Mouse (Mus musculus): ENCODE measurements around the gene Mtr.

Gene Mtr

DNA sequence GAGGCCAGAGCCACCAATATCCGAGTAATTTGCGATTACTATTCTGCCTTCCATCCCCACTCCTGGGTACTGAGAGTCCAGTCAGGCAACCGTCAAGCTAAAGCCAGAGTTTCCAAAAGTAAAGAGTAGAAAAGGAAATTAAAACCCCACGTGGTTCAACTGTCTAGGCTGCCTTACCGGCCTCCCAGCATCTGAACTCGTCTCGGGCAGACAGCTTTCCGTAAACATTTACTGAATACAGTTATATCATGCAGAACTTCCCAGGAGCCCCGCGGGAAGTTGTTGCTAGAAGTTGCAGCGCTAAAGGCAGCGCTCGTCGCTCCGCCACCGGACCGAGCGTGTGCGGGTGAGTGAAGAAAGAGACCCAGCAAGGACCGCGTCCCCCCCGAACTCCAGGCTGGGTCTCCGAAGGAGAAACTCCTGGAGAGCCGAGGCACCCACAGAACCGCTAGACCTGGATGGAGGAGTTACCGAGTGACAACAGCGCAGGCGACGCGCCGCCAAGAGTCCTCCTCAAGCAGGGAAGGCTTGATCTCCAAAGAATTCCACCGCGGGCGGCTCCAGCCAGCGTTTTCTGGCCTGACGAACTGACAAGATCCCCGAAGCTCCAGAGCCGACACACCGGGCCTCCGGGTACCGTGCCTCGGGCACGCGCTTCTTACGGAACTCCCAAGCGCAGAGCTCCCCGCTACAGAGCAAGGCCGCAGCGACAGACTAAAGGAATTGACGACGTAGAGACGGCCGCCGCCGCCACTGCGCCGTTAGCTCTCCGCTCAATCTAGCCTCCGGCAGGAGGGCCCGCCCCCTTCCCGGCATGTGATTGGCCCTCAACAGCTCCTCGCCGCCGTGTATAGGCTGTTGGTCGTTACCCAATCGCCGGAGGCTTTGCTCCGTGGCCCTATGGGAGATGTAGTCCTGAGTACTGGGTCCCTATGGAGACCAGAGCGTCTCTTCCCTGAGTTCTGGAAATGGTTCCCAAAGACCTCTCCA is at the start of gene Mtr:
TSS of gene Mtr (minus strand) at position 723 of the 990 bp plus-strand sequence.
- peak; percentile 83 for DNase-seq (ENCODE audit: low read depth, low spot score)

DNA sequence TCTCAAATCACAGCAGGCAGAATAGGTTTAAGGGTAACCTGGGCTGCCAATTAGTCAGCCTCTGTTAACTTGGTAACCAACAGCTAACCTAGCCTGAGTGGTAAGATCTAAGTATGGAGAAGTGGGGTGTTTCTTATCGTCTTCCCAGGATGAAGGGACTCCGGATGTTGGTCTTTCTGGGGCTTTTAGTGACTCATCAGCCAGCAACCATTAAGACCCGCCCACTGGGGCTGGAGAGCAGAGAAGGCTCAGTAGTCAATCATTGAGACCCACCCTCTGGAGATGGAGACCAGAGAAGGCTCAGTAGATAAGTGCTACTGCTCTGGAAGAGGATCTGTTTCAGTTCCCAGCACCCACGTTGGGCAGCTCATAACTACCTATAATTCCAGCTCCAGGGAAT is 49.4 kb upstream of the Mtr start:
- DNase-seq (ENCODE audit: low read depth, low spot score) = no peak

DNA sequence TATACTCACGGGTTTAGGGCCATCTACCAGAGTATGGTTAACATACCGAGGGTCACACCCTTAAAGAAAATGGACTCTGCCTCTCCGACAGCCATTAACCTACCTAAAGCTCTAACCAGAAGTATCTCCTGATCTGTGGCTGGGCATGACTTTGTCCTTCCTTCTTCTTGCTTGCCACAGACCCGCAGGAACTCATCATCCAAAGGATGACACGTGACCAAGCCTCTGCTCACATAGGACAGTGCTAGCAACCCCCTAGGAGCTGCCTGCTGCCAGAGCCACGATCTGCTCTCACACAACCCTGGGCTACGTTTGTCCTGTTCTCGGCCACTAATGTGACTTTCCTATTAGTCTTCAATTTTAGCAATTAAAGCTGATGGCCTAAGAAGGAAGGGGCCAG is 47.6 kb upstream of the Mtr start:
- no peak for DNase-seq (ENCODE audit: low read depth, low spot score)

DNA sequence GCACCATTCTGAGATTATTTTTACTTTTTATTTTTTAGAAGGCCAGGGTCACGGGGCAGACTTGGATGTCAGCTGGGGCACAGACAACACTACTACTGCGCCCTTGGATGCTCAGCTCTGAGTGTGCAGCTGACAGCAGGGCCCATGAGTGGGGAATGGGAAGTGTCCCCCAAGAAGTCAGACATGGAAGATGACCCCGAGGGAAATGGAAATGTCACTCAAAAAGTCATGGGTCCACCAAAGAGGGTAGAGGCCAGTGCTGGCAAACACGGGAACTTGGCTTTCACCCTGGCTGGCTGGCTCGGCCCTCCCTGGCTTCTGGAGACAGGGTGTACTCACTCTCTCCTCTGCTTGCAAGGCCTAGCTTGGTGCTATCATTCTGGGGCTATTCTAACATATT is 47.1 kb upstream of the Mtr start:
- no peak for DNase-seq (ENCODE audit: low read depth, low spot score)

DNA sequence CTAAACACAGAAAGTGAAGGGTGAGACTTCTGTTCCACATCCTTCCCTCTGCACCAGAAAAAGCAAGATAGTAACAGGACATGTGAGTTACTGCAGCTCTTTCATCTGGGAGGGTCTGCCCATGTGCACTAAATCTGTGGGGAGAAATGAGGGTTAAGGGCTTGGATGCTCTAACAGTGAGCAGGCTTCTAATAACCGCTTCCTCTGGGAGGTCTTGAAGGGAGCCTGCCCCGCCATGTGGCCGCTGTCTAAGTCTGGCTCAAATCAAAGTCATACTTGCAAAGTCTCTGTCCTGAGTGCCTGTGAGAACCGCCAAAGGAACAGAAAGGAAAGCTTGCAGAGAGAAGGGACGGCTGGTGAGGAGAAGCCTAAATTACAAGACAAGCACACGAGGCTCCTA is 39.9 kb upstream of the Mtr start:
- no peak for DNase-seq (ENCODE audit: low read depth, low spot score)

DNA sequence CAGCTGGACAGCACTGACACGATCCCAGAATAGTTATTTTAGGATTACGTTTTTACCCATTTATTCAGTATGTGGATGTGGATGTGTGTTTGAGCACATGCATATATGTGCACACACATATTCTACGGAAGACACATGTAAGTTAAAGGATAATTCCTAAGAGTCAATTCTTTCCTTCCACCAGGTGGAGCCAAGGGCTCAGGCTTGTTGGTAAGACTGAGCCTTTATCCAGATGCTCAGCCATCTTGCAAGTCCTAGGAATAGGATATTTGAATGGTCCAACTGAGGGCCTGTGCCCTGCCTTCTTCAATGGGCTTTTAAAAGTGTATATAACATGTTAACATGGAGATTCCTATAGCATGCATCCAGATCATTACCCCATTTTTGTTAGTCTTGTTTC is 38.8 kb upstream of the Mtr start:
- no peak for DNase-seq (ENCODE audit: low read depth, low spot score)

DNA sequence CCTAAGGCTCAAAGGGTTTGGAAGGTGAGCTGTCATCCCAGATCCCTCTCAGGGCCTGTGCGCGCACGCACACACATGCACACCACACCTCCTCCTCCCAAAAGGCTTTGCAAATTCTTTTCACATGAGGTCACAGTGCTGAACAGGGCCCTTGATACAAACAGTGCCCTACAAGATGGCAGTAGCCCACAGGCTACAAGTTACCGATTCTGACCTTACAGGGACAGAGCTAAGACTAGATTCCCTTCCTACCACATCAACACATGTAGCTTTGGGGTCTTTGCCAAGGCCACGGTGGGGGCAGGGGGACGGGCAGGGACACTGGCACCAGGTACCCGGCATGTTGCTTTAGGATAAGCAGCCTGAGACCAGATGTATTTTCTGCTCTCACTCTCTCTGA is 35.9 kb upstream of the Mtr start:
- no peak for DNase-seq (ENCODE audit: low read depth, low spot score)

DNA sequence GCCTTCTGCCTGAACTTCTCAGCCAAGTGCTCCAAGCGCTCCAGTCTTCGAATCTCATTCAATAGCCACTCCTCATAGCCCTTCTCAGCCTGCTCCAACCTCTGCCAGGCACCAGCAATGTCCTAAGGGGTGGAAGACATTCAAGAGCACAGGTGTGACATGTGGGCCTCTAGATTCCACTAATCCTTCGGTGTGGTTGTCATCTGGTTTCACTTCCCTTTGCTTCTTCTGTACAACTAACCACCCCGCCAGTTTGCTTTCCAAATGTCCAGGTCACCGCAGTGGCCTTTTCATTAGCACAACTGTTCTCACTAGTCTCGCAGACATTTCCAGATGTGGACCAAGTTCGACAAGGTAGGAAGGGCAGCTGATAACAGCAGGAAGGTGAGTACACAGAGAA is 32.8 kb upstream of the Mtr start:
- no peak for DNase-seq (ENCODE audit: low read depth, low spot score)

DNA sequence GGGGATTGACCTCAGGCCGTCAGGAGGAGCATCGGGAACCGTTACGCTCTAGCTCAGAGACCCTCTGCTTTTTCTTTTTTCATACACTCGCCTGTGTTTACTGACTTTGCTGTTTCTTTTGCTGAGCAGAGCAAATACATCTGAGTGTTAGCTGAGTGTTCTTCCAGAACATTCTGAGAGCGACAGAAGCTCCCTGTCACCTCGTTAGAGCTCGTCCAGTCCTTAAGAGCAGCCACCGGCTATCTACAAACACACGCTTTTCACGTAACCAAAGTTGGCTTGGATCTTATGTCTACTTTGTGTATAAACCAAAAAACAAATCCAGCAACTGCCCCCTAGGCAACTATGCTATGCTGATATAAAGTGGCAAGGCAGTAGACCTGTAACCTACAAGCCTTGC is 26.6 kb upstream of the Mtr start:
- DNase-seq (ENCODE audit: low read depth, low spot score) = no peak

DNA sequence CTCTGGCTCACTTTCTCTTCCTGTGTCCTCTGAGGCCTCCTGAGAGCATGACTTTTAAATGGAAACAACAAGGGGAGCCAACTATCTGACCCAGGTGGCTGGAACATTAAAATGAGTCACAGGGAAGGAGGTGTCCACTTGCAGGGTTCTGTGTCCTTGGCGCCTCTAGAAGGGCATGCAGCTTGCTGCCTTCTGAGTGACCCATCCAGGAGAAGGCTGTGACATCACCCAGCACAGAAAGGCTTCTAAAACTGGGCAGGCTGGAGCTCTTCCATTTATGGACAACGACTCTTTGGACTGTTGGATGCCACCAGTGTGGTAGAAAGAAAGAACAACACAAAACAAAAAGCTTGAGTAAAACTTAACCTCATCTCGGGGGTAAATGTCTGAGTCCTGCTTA is 25.9 kb upstream of the Mtr start:
- DNase-seq (ENCODE audit: low read depth, low spot score) = no peak

DNA sequence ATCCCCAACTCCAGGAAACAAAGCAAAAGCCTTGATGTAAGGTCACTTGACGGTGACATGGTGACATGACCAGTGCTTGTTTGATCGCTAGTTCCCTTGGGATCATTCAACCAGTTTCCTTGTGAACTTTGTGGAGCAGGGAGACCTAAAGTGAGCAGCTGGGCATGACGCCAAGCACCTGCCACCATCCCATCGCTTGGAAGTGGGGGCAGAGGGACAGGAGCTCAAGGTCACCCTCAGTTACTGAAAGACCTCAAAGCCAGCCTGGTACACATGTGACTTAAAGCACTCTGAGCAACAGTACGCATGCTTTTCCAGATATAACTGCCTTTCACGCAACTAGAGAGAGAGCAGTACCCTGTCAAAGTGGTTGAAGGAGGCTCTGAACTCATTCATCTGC is 16.8 kb upstream of the Mtr start:
- DNase-seq (ENCODE audit: low read depth, low spot score) = no peak

DNA sequence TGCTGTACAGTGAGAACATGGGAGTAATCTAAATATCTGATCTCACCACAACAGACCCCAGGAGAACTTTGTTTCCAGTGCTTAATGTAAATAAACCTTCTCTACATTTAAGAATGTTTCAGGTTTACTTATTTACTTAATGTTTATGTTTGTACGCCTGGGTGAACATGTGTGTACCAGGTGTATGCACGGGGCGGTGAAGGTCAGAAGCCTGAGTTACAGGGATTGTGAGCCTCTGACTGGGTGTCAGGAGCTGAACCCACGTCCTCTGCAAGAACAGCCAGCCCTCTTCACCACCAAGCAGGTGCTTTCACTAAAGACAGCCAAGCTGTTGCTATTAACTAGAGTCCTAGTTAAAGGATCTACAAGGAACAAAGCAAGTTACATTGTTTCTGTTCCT is 16.3 kb upstream of the Mtr start:
- DNase-seq (ENCODE audit: low read depth, low spot score) = no peak

DNA sequence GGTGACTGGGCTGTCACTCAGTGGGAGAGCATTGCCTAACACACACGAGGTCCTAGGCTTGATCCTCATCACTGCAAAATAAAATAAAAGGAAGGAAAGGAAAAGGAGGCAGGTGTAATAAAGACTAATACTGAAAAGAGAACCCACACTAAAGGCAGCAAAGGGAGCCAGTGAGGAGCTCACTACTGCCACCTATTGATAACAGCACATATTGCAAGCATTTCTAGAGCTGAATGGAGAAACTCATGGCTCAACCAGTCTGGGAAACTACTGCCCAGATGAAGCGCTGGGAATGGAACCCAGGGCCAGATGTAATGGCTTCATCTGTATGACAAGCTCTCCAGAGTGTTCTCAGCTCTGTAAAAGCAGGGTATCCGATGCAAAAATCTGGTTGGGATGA is 15.0 kb upstream of the Mtr start:
- DNase-seq (ENCODE audit: low read depth, low spot score) = peak; percentile 13

DNA sequence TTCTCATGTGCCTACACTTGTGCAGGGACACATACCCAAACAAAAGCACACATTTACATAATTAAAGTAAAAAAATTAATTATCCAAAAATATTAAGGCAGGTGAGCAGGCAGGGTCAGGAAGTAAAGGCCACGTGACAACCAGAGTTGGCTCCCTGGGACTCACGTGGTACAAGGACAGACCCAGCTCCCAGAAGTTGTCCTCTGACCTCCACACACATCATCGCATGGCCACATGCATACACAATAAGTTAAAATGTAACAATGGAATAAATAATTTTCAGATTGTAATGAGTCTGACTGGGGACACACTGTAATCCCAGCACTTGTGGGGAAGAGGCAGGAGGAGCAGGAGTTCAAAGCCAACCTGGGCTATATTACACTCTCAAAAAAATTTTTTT is 10.1 kb upstream of the Mtr start:
- no peak for DNase-seq (ENCODE audit: low read depth, low spot score)

DNA sequence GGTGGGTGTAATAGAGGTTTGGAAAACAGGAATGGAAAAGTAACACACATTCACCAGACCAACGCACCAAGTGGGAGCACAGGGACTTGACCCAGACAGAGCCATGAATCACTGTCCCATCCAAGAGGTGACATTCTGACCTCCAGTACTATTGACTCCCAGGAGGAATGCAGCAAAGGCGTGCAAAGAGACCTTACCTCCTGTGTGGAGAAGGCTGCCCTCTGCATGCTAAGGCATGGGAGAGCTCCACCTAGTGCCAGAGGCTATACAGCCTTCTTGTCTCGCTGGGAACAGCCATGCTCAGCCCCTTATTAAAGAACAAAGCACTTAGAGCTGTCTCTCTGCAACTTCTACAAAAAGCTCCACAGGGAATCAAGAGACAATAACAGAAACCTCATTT is 9.2 kb upstream of the Mtr start:
- DNase-seq (ENCODE audit: low read depth, low spot score) = no peak

DNA sequence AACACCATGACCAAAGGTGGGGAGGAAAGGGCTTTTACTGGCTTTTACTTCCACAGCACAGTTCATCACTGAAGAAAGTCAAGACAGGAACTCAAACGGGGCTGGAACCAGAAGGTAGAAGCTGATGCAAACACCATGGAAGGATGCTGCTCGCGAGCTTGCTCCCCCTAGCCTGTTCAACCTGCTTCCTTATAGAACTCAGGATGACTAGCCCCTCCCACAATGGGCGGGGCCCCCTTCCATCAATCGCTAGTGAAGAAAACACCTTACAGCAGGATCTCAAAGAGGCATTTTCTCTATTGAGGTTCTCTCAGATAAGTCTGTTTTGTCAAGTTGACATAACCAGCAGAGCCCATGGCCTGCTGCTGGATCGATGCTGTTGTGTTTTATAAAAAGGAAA is 6.1 kb upstream of the Mtr start:
- no peak for DNase-seq (ENCODE audit: low read depth, low spot score)

DNA sequence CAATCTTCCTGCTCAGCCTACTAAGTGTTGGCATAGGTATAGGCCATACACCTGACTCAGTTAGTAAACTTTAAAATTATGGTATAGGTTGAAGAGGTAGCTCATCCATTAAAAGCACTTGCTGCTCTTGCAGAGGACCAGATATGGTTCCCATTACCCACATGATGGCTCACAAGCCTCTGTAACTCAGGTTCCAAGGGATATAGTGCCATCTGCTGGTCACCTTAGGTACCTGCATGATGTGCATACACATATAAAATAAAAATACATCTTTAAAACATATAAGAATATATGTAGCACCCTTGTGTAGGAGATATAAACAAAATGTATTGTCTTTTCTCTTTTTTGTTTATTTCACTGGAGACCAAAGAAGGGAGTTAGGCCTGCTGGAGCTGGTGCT is 3.6 kb upstream of the Mtr start:
- no peak for DNase-seq (ENCODE audit: low read depth, low spot score)

DNA sequence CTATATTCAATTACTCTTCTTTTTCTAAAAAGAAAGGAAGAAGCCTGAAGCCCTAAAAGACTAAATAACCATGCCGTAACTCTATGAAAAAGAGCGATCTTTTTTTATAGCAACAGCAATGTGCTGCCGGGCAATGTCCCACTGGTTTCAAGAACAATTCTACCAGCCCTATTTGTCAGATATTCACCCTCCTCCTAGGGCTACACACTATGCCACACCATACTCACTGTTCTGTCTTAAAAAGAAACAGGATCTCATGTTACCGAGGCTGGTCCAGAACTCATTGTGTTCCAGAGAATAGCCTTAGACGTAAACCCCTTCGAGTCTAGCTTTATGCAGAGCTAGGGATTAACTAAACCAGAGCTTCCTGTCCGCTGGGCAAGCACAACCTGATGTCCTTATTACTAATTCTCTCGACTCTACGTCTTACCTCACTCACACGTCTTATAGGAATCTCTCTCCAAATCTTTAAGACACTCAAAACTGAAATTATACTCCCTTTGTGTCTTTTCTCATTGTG is 982 bp downstream of the Mtr start:
- peak; percentile 6 for DNase-seq (ENCODE audit: low read depth, low spot score)

DNA sequence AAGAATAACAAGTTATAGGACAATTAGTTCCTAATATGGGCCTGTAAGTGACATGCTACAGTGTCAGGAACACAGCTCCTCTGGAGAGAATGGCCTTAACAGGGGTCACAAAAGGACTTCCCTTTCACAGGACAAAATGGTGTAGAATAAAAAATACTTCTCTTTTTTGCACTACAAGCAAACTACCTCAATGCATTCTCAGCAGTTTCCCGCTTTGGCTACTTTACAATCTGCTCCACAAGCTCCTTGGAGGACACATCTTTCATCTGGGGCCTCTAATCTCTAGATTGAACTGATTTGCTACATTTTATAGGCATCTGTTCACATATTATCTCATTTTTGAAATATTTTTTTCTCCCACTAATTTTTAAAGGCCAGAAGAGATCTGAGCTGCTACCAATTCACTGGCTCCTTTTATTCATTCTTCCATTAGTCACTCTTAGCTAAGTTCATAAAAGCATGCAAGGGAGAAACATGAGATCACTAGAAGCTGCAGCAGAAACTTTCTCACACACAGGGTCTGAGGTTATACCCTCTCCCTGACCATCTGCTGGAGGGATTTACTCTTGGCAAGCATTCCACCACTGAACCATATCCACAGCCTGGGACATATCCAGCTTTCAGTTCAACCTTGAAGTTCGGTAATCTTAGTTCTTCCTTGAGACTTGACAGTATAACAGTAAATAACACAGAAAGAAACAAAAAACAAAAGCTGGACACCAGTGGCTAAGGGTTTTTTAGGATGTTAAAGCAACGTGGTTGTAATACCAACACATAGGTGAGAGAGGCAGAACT is 1.8 kb downstream of the Mtr start:
- DNase-seq (ENCODE audit: low read depth, low spot score) = no peak

DNA sequence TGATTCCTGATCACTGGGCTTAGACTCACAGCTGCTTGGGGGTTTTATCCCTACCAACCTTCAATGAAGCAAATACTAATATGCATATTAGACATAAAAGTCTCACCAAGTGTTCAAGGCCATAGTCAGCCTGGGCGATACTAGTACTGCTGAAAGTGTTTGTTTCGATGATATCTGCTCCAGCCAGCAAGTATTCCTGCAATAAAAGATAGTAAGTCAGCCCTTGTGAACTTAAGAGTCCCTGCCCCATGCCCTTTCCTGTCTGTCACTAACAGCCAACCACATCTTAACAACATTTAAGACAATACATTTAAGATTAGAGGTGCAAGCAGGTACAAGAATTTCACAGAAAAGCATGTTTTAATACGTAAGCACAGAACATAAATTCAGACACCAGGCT is 7.4 kb downstream of the Mtr start:
- DNase-seq (ENCODE audit: low read depth, low spot score) = no peak

DNA sequence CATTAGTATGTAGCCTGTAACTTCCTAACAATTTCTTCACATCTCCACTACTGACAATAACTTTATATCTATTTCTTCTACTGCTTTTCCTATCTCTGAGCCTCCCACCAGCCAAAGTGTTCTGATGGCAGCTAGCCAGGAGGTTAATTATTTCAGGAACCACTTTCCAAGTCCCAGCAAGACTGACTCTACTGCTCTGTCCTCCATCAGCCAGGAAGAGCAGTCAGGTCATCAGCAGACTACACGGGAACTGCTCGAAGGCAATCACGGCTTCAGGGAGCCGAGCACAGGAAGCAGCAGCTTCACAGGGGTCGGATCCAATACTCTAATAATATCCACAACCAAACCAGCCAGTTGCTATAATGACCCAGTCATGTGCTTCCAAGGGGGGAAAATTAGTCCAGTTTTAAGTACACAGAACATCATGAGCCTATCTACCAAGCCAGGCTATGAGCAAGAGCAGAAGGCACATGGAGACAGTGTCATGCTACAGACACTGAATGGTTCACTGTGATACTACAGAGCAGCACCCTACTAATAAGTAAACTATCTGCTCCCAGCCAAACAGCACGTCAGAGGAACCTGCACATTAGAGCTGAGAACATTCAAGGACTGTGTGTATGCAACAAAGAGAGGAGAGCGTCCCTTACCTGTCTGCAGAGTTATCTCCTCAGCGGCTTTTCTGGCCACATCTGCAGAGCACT is 8.6 kb downstream of the Mtr start:
- DNase-seq (ENCODE audit: low read depth, low spot score) = no peak

DNA sequence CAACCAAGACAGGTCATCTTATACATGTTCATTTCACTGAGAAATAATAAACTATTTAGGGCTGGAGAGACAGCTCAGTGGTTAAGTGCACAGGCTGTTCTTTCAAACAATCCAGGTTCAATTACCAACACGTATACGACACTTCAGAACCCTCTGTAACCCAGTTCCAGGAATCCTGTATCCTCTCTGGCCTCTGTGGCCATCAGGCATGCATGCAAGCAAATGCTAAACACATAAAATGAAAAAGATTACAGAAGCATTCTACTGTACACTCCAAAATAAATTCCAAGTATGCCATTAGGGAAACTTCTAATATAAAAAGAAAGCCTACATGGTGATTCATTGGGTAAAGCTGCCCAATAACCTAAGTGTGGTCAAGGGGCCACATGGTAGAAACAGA is 12.0 kb downstream of the Mtr start:
- DNase-seq (ENCODE audit: low read depth, low spot score) = no peak

Data from retina, adult 2 months (tissue).